Mouse (Mus musculus) c-Kit-negative CD71-positive TER-119-positive erythroid progenitor cells, embryonic 14.5 days (primary cell): ENCODE results near the gene Oat.

Source experiments
- DNase-seq: peaks from one replicate; pipeline ENCODE4 v3.0.0-alpha.2; 2013; ENCODE audit warnings: low read depth, low spot score

The Oat gene

DNA sequence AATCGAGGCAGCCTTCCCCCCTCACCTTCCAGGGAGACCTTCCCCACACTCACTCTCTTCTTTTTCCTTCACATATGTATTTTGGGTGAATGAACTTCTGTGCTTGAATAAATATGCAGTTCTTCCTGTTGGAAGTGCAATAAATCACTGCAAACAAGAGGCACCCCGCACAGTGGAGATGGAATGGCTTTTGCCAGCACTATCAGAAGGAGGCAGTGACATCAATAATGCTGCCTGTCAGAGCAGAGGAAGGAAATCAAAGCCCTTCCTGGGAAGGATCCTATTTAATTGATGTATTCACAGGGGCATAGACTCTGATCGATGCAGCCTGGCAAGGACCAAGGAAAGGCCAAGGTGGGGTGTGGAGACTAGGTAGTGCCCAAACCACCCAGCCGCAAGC is 33.8 kb downstream of the Oat start:
- no peak for DNase-seq

DNA sequence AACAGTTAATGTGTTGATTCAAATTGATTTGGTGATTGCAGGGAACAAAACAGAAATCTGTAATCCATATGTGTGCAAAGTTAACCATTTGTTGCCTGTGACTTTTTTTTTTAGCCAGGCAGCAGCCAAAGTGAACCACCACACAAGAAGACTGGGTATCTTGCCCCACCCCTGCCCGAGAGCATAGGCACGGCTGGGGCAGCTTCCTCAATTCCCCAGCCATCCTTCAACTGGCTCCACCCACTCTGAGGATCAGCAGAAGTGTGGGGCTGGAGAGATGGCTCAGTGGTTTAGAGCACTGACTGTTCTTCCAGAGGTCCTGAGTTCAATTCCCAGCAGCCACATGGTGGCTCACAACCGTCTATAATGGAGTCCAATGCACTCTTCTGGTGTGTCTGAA is 34.6 kb downstream of the Oat start:
- no peak for DNase-seq

DNA sequence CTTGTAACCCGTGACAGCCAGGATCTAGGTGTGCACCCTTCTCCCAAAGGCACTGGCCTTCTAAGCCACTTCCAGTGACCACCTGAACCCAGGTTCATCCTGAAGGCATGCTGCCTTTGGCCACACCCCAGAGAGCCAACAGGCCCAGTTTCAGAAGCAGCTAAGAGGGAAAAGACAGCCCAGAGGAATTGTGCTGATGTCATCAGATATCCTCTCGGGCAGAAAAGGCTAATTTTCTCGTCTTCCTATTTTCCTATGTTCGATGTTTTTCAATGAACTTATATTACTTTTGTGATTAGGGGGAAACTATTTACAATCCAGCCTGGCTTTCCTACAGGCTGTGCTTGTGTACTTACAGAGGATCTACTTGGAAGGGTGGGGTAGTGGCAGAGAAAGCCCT is 35.6 kb downstream of the Oat start:
- DNase-seq: no peak

DNA sequence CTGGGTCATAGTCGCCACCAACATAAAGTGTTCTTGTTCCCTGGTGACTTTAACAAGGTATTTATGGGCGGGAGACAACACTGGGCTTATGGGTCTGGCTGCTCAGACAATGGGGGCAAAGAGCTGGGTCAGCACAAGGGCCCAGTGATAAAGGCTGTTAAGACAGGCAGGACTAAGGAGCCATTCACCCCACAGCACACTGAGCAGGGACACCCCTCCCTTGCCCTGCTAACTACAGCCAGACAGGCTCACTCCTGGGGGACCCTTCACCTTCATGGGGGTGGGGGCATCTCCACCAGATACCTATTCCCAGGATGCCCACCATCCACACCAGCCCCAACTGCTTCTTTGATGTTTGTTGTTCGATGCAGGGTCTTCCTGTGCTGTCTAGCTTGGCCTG is 47.0 kb downstream of the Oat start:
- no peak for DNase-seq

DNA sequence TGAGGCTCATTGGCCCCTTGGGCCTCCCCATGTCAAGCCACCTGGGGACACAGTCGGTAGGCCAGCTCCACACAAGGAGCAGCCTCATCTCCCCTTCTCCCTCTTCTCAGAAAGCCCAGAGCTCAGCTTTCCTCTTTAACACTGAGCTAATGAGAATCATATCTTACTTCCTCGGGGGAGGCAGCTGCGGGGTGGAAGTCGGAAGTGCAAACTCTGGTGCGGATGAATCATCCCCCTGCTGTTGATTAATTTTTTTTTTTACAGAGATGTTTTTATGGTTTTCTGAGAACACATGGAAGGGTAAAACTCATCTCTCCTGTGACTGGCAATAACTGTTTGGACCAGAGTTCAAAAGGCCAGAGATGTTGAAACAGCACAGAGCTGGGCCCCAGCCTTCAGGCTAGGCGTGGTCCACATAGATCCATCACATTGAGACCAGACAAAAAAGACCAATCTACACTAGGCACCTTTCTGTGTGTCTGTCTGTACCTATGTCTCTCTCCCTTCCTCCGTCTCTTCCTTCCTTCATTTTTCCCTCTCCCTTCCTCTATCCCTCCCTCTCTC is 62.7 kb downstream of the Oat start:
- DNase-seq: no peak

DNA sequence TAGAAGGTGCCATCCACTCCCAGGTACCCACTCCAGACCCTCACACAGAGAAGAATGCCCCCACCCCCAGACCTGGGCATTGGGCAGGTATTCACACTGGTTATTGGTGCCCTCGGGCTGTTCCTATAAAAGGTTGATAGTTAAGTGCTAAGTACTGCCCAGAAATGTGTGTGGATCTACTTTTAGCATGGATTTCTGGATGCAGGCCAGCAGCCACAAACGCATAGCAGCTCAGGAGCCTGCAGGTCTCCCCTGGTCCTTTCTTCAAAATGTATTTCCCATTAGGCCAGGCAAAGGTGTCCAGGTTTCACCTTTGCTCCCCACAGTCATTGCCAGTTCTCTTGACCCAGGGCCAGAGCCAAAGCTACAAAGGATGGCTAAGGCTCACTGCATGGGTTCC is 67.1 kb downstream of the Oat start:
- DNase-seq: no peak
